Mouse (Mus musculus) erythroblast, embryonic 14.5 days (primary cell): ENCODE measurements around the gene Frmd4a. TPM values are rescaled to one million over a fixed set of nuclear protein-coding genes. Genes with fewer than 3 reads are reported as not detected.

ENCODE experiments used
- H3K27me3 ChIP-seq: 2 replicates; pipeline ENCODE4 v1.6.1; 2012; ENCODE audit warnings: inconsistent platforms; ENCODE audit not compliant: control insufficient read depth
- H3K36me3 ChIP-seq: 2 replicates; pipeline ENCODE4 v1.6.1; 2012; ENCODE audit warnings: mild to moderate bottlenecking, inconsistent platforms; ENCODE audit not compliant: control insufficient read depth
- H3K4me1 ChIP-seq: 2 replicates; pipeline ENCODE4 v1.6.1; 2012; ENCODE audit warnings: inconsistent platforms; ENCODE audit not compliant: control insufficient read depth
- H3K4me3 ChIP-seq: replicated peaks from 2 replicates; pipeline ENCODE3; 2012; ENCODE audit warnings: moderate library complexity, mild to moderate bottlenecking, inconsistent platforms
- H3K9me3 ChIP-seq: 2 replicates; pipeline ENCODE4 v1.6.1; 2012; ENCODE audit warnings: low read length, inconsistent platforms, mixed read lengths; ENCODE audit not compliant: control insufficient read depth
- GATA1 ChIP-seq: IDR thresholded peaks from 2 replicates; pipeline ENCODE4 v1.6.1; 2012; ENCODE audit warnings: low read length, inconsistent platforms, mixed read lengths
- TAL1 ChIP-seq: IDR thresholded peaks from 3 replicates; pipeline ENCODE4 v1.6.1; 2012; ENCODE audit warnings: low read length, inconsistent platforms, mixed read lengths
- polyA plus RNA-seq: library from polyadenylated mRNA; stranded (reverse); fragments of >175 nt; gene quantifications from 2 replicates; pipeline ENCODE4 v1.2.3, GENCODE M21; 2012

The Frmd4a gene
- polyA plus RNA-seq, 1 experiment, result 5.0 TPM

DNA sequence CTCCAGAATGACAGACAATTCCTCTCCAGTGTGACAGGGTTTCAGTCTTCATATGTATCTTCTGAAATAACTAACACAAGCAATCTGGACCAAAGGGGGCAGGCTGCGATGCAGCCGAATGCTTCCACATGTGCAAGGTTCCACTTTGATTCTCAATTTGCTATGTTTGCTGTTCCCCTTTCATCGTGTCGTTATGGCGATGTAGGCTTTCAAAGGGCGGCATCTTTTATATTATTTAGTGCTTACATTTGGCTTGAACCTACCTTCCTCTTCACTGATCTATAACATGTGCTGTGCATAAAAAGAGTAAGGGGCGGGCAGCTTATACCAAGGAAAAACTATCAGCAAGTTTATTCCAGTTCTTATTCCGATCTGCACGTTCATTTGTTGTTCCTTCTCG lies 322.9 kb downstream of the Frmd4a start:
- TF ChIP-seq TAL1 (no peak), GATA1 (no peak)
- H3K9me3 ChIP-seq, result no peaks in the 10 kb centered on the region
- H3K27me3 ChIP-seq, result no peaks in the 10 kb centered on the region
- H3K4me3 ChIP-seq, result no peak overlapping the region
- no peaks in the 10 kb centered on the region for H3K4me1 ChIP-seq
- no peaks in the 10 kb centered on the region for H3K36me3 ChIP-seq

DNA sequence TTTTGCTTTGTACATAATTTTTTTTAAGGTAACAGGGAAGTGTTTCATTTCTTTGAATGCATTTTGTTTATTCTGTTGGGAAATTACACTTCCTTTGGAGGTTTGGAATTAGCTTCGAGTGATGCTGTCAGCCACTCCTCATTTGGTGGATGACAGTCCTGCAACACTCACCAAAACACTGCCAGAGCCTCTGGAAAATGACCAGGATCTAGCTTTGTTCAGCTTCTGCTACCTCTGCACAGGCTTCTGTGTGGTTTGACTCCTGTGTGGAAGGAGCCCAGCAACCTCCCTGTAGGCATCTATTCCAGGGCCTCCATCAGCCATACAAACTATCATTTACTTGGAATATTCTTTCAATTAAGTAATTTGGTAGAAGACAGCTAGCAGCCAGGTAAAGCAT lies 323.6 kb downstream of the Frmd4a start:
- Histone ChIP-seq H3K4me1 (no peaks in the 10 kb centered on the region), H3K4me3 (no peak overlapping the region), H3K9me3 (no peaks in the 10 kb centered on the region), H3K27me3 (no peaks in the 10 kb centered on the region), H3K36me3 (no peaks in the 10 kb centered on the region)
- TF ChIP-seq GATA1, result no peak
- no peak for TF ChIP-seq TAL1

DNA sequence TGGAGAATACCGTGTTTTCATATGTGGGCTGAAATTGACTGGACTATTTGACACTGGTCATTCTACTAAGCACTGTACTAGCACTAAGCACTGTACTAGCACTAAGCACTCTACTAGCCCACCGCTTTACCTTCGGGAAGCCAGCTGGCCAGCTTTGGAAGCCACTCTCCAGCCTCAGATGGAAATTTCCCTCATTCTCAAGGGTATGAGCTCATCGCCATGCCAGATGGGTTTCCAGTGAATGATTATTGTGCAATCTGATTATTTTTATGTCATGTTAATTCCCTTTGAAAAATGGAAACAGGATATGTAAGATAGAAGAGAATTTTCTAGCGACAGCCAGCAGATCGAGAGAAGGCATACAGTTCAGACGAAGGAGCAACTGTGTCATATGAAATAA lies 324.5 kb downstream of the Frmd4a start:
- H3K4me3 ChIP-seq, result no peak overlapping the region
- no peaks in the 10 kb centered on the region for H3K36me3 ChIP-seq
- H3K9me3 ChIP-seq, result no peaks in the 10 kb centered on the region
- no peaks in the 10 kb centered on the region for H3K27me3 ChIP-seq
- no peak for TF ChIP-seq TAL1
- no peak for TF ChIP-seq GATA1
- no peaks in the 10 kb centered on the region for H3K4me1 ChIP-seq

DNA sequence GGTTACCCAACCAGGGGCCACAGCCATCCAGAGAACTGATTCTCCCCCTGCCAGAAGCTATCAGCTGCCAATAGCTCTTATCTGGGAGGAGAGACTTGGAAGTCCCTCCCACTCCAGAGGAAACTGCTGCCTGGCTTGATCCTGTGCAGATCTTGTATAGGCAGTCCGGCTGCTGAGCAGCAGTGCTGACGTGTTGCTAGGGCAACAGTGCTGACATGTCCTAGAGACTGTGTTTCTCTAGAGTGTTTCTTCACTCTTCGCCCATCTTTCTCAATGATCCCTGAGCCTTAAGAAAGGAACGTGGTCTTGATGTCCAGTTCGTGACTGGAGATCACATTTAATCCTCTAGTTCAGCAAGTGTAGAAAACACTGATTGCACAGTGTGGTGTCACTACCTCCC lies 326.9 kb downstream of the Frmd4a start:
- Histone ChIP-seq H3K27me3 (no peaks in the 10 kb centered on the region), H3K4me1 (peaks cover 5% of the 10 kb centered on the region), H3K9me3 (no peaks in the 10 kb centered on the region), H3K36me3 (no peaks in the 10 kb centered on the region), H3K4me3 (no peak overlapping the region)
- TF ChIP-seq TAL1 (no peak), GATA1 (no peak)

DNA sequence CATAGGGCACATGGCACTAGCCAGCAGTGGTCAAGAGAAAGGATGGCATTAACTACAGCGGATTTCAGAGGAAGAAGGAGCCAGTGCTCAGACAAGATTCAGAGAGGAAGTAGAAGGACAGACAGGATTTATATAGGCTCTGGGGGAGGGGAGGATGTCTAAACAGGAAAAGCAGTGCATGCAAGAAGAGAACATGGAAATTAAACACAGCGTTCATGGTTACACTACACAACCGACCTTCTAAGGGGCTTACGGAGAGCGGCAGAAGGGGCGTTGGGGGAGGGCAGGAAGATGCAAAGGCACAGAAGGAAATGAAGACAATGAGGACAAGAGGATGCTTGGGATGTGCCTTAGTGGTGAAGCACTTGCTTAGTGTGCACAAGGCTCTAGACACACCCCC lies 328.7 kb downstream of the Frmd4a start:
- no peaks in the 10 kb centered on the region for H3K27me3 ChIP-seq
- H3K9me3 ChIP-seq, result no peaks in the 10 kb centered on the region
- TF ChIP-seq TAL1 (no peak), GATA1 (no peak)
- H3K4me1 ChIP-seq, result peaks cover 5% of the 10 kb centered on the region
- no peaks in the 10 kb centered on the region for H3K36me3 ChIP-seq
- no peak overlapping the region for H3K4me3 ChIP-seq

DNA sequence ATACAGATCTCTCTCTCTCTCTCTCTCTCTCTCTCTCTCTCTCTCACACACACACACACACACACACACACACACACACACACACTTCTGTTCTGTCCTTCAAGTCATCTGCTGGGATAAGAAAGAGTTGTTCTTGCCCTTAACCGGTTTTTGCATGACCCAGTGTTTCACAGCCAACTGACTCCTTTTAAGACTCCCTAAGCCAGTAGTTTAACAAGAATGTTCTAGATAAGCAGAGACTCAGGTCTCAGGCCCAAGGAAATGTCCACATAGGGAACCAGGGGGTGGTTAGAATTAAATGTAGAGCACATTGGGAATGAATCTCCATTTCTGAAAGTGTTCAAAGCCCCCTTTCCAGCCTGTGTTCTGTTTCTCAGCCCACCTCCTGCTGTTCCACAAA lies 329.4 kb downstream of the Frmd4a start:
- no peaks in the 10 kb centered on the region for H3K9me3 ChIP-seq
- H3K27me3 ChIP-seq, result no peaks in the 10 kb centered on the region
- no peaks in the 10 kb centered on the region for H3K36me3 ChIP-seq
- H3K4me1 ChIP-seq, result peaks cover 5% of the 10 kb centered on the region
- no peak for TF ChIP-seq TAL1
- no peak for TF ChIP-seq GATA1
- no peak overlapping the region for H3K4me3 ChIP-seq

DNA sequence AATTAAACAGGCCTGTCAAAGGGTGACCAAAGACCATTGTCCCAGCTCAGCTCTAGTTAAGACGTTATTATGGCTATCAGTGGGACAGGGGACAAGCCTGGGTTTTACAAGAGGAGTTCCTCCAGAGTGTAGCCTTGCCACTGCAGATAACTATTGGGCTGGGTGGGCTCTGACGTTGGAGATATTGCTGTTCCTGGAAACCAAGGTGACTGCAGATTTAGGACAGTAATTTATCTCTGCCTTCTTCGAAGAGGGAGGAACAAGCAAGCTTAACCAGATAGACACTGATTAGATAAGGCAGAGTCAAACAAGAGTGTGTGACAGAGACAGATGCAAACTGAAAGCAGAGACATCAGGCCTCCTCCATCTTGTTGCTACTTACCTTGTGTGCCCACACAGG lies 330.3 kb downstream of the Frmd4a start:
- Histone ChIP-seq H3K27me3 (no peaks in the 10 kb centered on the region), H3K9me3 (no peaks in the 10 kb centered on the region), H3K4me3 (no peak overlapping the region), H3K4me1 (peaks cover 5% of the 10 kb centered on the region), H3K36me3 (no peaks in the 10 kb centered on the region)
- TF ChIP-seq TAL1 (no peak), GATA1 (no peak)

DNA sequence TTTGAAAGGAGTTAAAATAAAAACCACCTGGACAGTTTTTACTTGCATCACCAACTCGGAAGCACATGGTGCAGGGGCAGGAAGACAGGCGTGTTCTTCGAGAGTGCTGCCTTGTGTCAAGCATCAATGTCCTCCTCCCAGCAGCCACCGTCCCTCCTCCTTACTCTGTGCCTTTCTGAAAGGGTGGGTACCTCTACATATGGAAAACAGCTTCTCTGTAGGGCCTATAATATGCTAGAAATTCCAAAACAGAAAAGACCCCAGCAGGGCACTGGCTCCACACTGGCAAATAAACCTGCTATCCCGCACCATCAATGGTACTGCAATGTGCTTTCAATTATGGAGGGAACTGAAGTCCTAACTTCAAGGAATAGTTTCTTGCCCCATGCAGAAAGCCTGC lies 331.0 kb downstream of the Frmd4a start:
- H3K9me3 ChIP-seq, result no peaks in the 10 kb centered on the region
- H3K36me3 ChIP-seq, result no peaks in the 10 kb centered on the region
- no peaks in the 10 kb centered on the region for H3K27me3 ChIP-seq
- no peak for TF ChIP-seq TAL1
- TF ChIP-seq GATA1, result no peak
- no peak overlapping the region for H3K4me3 ChIP-seq
- H3K4me1 ChIP-seq, result peaks cover 5% of the 10 kb centered on the region

DNA sequence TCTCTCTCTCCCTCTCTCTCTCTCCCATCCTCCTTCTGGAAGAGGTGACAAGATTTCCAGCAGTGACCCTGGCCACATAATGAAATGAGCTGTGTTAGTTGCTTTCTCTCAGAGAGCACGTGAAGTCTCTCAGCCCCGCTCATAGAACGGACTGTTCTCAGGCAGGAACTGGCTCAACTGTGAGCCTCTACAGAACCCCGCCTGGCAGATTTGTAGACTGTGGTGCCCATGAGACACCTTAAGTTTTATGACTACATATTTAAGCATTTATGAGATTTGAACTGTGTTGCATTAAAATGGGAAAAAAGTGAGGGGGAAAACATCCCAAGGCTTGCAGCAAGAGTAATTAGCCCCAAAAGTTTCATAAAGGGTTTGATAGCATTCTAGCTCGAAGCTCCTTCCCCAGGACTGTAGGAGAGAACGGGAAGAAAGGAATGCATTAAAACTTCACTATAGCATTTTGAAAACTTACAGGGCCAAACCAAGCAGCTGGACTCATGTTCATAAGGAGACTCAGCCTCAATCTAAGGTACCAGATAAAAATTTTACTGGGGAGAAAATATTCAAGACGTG lies 339.4 kb downstream of the Frmd4a start:
- Histone ChIP-seq H3K4me1 (no peaks in the 10 kb centered on the region), H3K36me3 (no peaks in the 10 kb centered on the region), H3K9me3 (no peaks in the 10 kb centered on the region), H3K27me3 (no peaks in the 10 kb centered on the region), H3K4me3 (no peak overlapping the region)
- TF ChIP-seq GATA1 (no peak), TAL1 (no peak)
